Mouse (Mus musculus) small intestine, adult 2 months (tissue): ENCODE measurements around the gene Adam4.

Experiments used
- CTCF ChIP-seq: fragments of 200-500 bp; IDR thresholded peaks from 2 replicates; pipeline ENCODE4 v1.5.1; 2012; ENCODE audit warnings: low read depth, mild to moderate bottlenecking, control low read depth, inconsistent platforms, low read length, moderate library complexity, mixed read lengths; ENCODE audit not compliant: insufficient replicate concordance, insufficient read length; ENCODE audit errors: extremely low read depth
- POLR2A ChIP-seq: fragments of 200-500 bp; IDR thresholded peaks from 2 replicates; pipeline ENCODE4 v1.6.1; 2012; ENCODE audit warnings: low read depth, mild to moderate bottlenecking, control low read depth, inconsistent platforms, low read length, moderate library complexity

- no peak for TF ChIP-seq POLR2A
- no peak for TF ChIP-seq CTCF
Observed at GRCm38 (mm10) chr12:81421846-81422245, at the start of gene Adam4.
